Mouse (Mus musculus): ENCODE data around the gene Rbfox2.

DNA sequence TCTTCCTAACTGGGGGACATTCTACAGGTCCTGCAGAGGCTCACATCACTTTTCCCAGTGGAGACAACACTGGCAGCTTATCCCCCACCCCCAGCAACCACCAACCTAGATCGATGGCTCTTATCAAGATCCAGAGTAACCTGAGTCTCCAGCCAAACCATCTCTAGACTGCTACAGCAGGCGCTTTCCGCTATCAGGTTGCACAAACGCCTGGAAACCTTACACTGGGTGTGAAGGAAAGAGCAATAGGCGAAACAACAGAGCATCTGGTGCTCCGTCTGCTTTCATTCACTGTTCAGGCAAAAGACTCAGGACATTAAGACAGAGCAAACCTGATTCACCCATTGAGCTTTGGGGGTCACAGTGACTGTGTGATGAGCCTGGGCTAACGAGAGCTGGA, 15.3 kb downstream of the Rbfox2 start:
- no peak for TF ChIP-seq POLR2A (IDR thresholded peaks at IDR 0.05; ENCODE audit: low read depth, low read length)
- TF ChIP-seq CTCF (IDR thresholded peaks at IDR 0.05; ENCODE audit: extremely low read depth, insufficient read length, insufficient replicate concordance, low read depth, low read length), result no peak

Data from small intestine, adult 2 months (tissue).